Mouse (Mus musculus): ENCODE data around the gene Usp38. TPM values are rescaled to one million over a fixed set of nuclear protein-coding genes. Genes with fewer than 3 reads are reported as not detected.

Usp38 gene
- total and polyA plus RNA-seq, 3 experiments, result 19.3 to 30.6 (median 20.4) TPM

DNA sequence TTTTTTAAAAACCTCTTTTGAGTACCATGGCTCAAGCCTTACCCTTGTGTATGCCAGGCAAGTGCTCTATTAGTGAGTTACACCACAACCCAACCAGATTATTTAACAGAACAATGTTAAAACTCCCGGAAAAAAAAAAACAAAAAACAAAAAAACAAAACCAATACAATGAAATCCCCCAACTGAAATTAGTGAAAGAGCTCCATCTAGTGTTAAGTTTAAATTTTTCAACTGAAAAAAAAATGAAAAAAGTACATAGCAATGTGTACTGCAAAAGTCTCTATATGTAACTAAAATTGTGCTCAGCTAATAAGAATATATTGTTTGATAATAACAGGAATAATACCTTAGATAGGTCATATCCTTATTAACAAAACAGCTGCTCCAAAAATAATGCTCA lies 18.1 kb downstream of the Usp38 start:
- no peak overlapping the region for H3K27ac ChIP-seq (ENCODE audit: insufficient read depth, low read depth)
- H3K4me3 ChIP-seq (replicated peaks in 1 of 3; ENCODE audit: low read depth in 2 of 3, low read length in 2 of 3, poor library complexity in 1 of 3), result no peak overlapping the region
- TF ChIP-seq E2F4 (IDR thresholded peaks at IDR 0.05; ENCODE audit: insufficient replicate concordance, low read depth, low read length) (no peak), MAZ (IDR thresholded peaks at IDR 0.05; ENCODE audit: low read depth, low read length) (no peak), JUND (conservative IDR thresholded peaks at IDR 0.05; ENCODE audit: low read depth, low read length) (no peak), RAD21 (IDR thresholded peaks at IDR 0.05; ENCODE audit: low read depth, low read length) (peak; percentile 72), TBP (conservative IDR thresholded peaks at IDR 0.05; ENCODE audit: low read depth, low read length) (0 out of 2 replicates have a peak, but pooled peaks have one; percentile 20), PAX5 (IDR thresholded peaks at IDR 0.05; ENCODE audit: low read length) (no peak), CTCF (conservative IDR thresholded peaks at IDR 0.05 in 1 of 2, IDR thresholded peaks at IDR 0.05 in 1 of 2; ENCODE audit: low read depth in 2 of 2, low read length in 2 of 2) (peak in 1 of 2 experiments; percentile 67; a peak in 2 of 4 replicates), IRF4 (IDR thresholded peaks at IDR 0.05; ENCODE audit: low read depth, low read length) (no peak), ZC3H11A (IDR thresholded peaks at IDR 0.05; ENCODE audit: low read depth, low read length) (0 out of 2 replicates have a peak, but pooled peaks have one; percentile 19), CHD1 (IDR thresholded peaks at IDR 0.05; ENCODE audit: low read depth, low read length) (no peak), SMC3 (IDR thresholded peaks at IDR 0.05; ENCODE audit: low read depth, low read length) (peak; percentile 47), TCF12 (IDR thresholded peaks at IDR 0.05; ENCODE audit: low read depth, low read length) (no peak), MXI1 (IDR thresholded peaks at IDR 0.05; ENCODE audit: low read depth, low read length) (no peak), ZKSCAN1 (IDR thresholded peaks at IDR 0.05; ENCODE audit: borderline replicate concordance, low read depth, low read length) (peak; percentile 36; the same call in 1 of the 2 replicates), KAT2A (IDR thresholded peaks at IDR 0.05; ENCODE audit: insufficient replicate concordance, low read length) (no peak), JUN (IDR thresholded peaks at IDR 0.05; ENCODE audit: insufficient read depth, low read depth, low read length) (no peak), MAFK (IDR thresholded peaks at IDR 0.05; ENCODE audit: insufficient replicate concordance, low read length) (no peak), ZNF384 (IDR thresholded peaks at IDR 0.05; ENCODE audit: low read depth, low read length) (peak; percentile 95), HCFC1 (IDR thresholded peaks at IDR 0.05; ENCODE audit: low read depth, low read length) (no peak), BHLHE40 (IDR thresholded peaks at IDR 0.05; ENCODE audit: low read depth, low read length) (no peak), POLR2AphosphoS2 (IDR thresholded peaks at IDR 0.05; ENCODE audit: low read depth, low read length) (no peak)
- H3K27me3 ChIP-seq (replicated peaks), result no peaks in the 10 kb centered on the region
- dilution Hi-C loops (cut with MboI; ENCODE audit: extremely low pct_ligation_motif_present, extremely low pct_unique_long_range_greater_than_20kb, low sequenced_read_pairs), result no loop called here
- DNase-seq (ENCODE audit: extremely low read depth), result no peak
- H3K4me2 ChIP-seq (ENCODE audit: insufficient read depth, low read depth, poor library complexity, severe bottlenecking), result no peak overlapping the region
- in situ Hi-C loops (cut with MboI; ENCODE audit: low pct_ligation_motif_present, low pct_unique_long_range_greater_than_20kb, low sequenced_read_pairs), result loop anchor here (25.0 kb wide), 2 partner anchors 209 to 509 kb away; partner anchors contain the start of gene Gypa
- no peaks in the 10 kb centered on the region for H3K4me1 ChIP-seq (ENCODE audit: control insufficient read depth in 1 of 2, insufficient read depth in 2 of 2)
- no peak overlapping the region for H3K9ac ChIP-seq (ENCODE audit: insufficient read depth, low read depth)
- H3K36me3 ChIP-seq (replicated peaks in 1 of 2; ENCODE audit: control insufficient read depth in 1 of 2, insufficient read depth in 1 of 2, low read length in 1 of 2), result peaks cover 54 to 88% of the 10 kb centered on the region in 2 experiments
- H3K9me3 ChIP-seq (replicated peaks; ENCODE audit: low read length), result no peaks in the 10 kb centered on the region
- H3K79me2 ChIP-seq (replicated peaks; ENCODE audit: control insufficient read depth, extremely low read depth, insufficient read depth, poor library complexity, severe bottlenecking), result no peaks in the 10 kb centered on the region; the same call in 1 of the 2 replicates

DNA sequence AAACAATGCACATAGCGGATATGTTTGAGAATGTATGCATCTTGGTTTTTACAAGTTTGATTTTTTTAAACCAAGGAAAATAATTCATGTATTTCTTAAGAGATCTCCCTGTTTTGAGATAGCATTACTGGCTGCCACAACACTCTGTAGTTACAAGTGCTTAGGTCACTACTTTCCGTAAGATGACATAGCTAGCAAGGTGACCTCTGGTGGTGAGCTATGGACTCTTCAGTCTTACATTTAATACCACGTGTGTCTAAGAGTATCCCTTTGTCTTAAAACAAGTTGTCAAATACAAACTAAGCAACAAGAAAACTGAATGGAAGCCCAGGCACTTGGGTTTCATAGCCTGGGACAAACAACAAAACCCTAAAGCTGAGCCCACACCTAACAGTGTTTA lies 22.8 kb downstream of the Usp38 start:
- Histone ChIP-seq H3K36me3 (replicated peaks in 1 of 2; ENCODE audit: control insufficient read depth in 1 of 2, insufficient read depth in 1 of 2, low read length in 1 of 2) (peaks cover 50 to 91% of the 10 kb centered on the region in 2 experiments), H3K4me1 (ENCODE audit: control insufficient read depth in 1 of 2, insufficient read depth in 2 of 2) (no peaks in the 10 kb centered on the region), H3K79me2 (replicated peaks; ENCODE audit: control insufficient read depth, extremely low read depth, insufficient read depth, poor library complexity, severe bottlenecking) (no peaks in the 10 kb centered on the region), H3K27me3 (replicated peaks) (no peaks in the 10 kb centered on the region), H3K9me3 (replicated peaks; ENCODE audit: low read length) (no peaks in the 10 kb centered on the region), H3K4me3 (replicated peaks in 1 of 3; ENCODE audit: low read depth in 2 of 3, low read length in 2 of 3, poor library complexity in 1 of 3) (no peak overlapping the region), H3K9ac (ENCODE audit: insufficient read depth, low read depth) (no peak overlapping the region), H3K27ac (ENCODE audit: insufficient read depth, low read depth) (no peak overlapping the region), H3K4me2 (ENCODE audit: insufficient read depth, low read depth, poor library complexity, severe bottlenecking) (no peak overlapping the region)
- dilution Hi-C loops (cut with MboI; ENCODE audit: extremely low pct_ligation_motif_present, extremely low pct_unique_long_range_greater_than_20kb, low sequenced_read_pairs), result no loop called here
- in situ Hi-C loops (cut with MboI; ENCODE audit: low pct_ligation_motif_present, low pct_unique_long_range_greater_than_20kb, low sequenced_read_pairs), result loop anchor here (25.0 kb wide), 2 partner anchors 205 to 505 kb away; partner anchors contain the start of gene Gypa
- DNase-seq (ENCODE audit: extremely low read depth), result peak; percentile 45
- TF ChIP-seq CTCF (conservative IDR thresholded peaks at IDR 0.05 in 1 of 2, IDR thresholded peaks at IDR 0.05 in 1 of 2; ENCODE audit: low read depth in 2 of 2, low read length in 2 of 2) (peak; percentile 19 to 71; a peak in 2 of 4 replicates), CHD2 (IDR thresholded peaks at IDR 0.05; ENCODE audit: low read length) (no peak), JUN (IDR thresholded peaks at IDR 0.05; ENCODE audit: insufficient read depth, low read depth, low read length) (no peak), ZMIZ1 (IDR thresholded peaks at IDR 0.05; ENCODE audit: low read depth, low read length) (no peak), SMC3 (IDR thresholded peaks at IDR 0.05; ENCODE audit: low read depth, low read length) (peak; percentile 71), JUND (conservative IDR thresholded peaks at IDR 0.05; ENCODE audit: low read depth, low read length) (no peak), RAD21 (IDR thresholded peaks at IDR 0.05; ENCODE audit: low read depth, low read length) (peak; percentile 49)
